Mouse (Mus musculus) heart, embryonic 16.5 days (tissue): Measurements from ENCODE around the gene Plac9b. TPM values are rescaled to one million over a fixed set of nuclear protein-coding genes. Genes with fewer than 3 reads are reported as not detected.
A peak's percentile ranks its signal among the peaks of the same experiment; 100 is the strongest.
"Not testable (repeated sequence)": the region's sequence is repeated elsewhere in the genome, so short reads cannot be mapped to it uniquely, and the experiment has no call there.

Experiments
- ATAC-seq: fragments of 200-750 bp; cut with Nextera tagmentation; replicated peaks from 2 replicates; pipeline ENCODE4 v1.8.0; 2017; ENCODE audit warnings: moderate number of reproducible peaks; ENCODE audit not compliant: insufficient read depth, low FRiP score; ENCODE audit errors: extremely low read depth
- H3K27ac ChIP-seq: fragments of 300-500 bp; sonication (generic); 2 replicates; pipeline ENCODE4 v1.5.1; 2014; ENCODE audit warnings: mild to moderate bottlenecking, low read length, control low read depth, moderate library complexity
- H3K27me3 ChIP-seq: fragments of 300-500 bp; sonication (generic); 2 replicates; pipeline ENCODE4 v1.6.1; 2014; ENCODE audit warnings: low read length, mixed read lengths; ENCODE audit not compliant: control insufficient read depth, insufficient read depth
- H3K36me3 ChIP-seq: fragments of 300-500 bp; sonication (generic); 2 replicates; pipeline ENCODE4 v1.6.1; 2014; ENCODE audit not compliant: control insufficient read depth, insufficient read depth
- H3K4me1 ChIP-seq: fragments of 300-500 bp; sonication (generic); 2 replicates; pipeline ENCODE4 v1.6.1; 2014; ENCODE audit warnings: low read length, mixed read lengths; ENCODE audit not compliant: control insufficient read depth, insufficient read depth
- H3K4me2 ChIP-seq: fragments of 300-500 bp; sonication (generic); 2 replicates; pipeline ENCODE4 v1.6.1; 2014; ENCODE audit warnings: low read depth, mild to moderate bottlenecking, control low read depth, low read length
- H3K4me3 ChIP-seq: fragments of 300-500 bp; sonication (generic); 2 replicates; pipeline ENCODE4 v1.5.1; 2014; ENCODE audit warnings: mild to moderate bottlenecking, control low read depth, low read length
- H3K9ac ChIP-seq: fragments of 300-500 bp; sonication (generic); 2 replicates; pipeline ENCODE4 v1.6.1; 2014; ENCODE audit warnings: low read length, control low read depth
- H3K9me3 ChIP-seq: fragments of 300-500 bp; sonication (generic); replicated peaks from 2 replicates; pipeline ENCODE4 v1.6.1; 2016; ENCODE audit warnings: low read length; ENCODE audit not compliant: control insufficient read depth
- WGBS: fragments of 180-500 bp; shearing (Covaris S2); extraction: QIAGEN DNeasy Blood & Tissue Kit; methylation state at CpG from one replicate; pipeline ENCODE4 v1.1.7; 2014; 5-methylcytosine and 5-hydroxymethylcytosine counted together
- polyA plus RNA-seq: library from polyadenylated mRNA; unstranded; fragments of >200 nt; fragmentation: Nextera tagmentation; extraction: Ambion mirVana; gene quantifications from 2 replicates; pipeline ENCODE4 v1.2.1, GENCODE M21; 2015

Gene Plac9b
- polyA plus RNA-seq: 15.3 and 22.4 TPM in 2 replicates

GRCm38 (mm10) chr14:26182380-26182779 lies at the start of gene Plac9b:
Gene Plac9b, minus strand, starts transcription at chr14:26182480.
- not testable (repeated sequence) for H3K27ac ChIP-seq, H3K9me3 ChIP-seq, H3K9ac ChIP-seq, H3K4me3 ChIP-seq, ATAC-seq, H3K36me3 ChIP-seq, H3K27me3 ChIP-seq, H3K4me2 ChIP-seq, H3K4me1 ChIP-seq
- no CpG with 5 or more reads among the region's 10 CpGs for WGBS

GRCm38 (mm10) chr14:26216233-26217000 lies 34.1 kb upstream of the Plac9b start:
- no CpG with 5 or more reads among the region's 5 CpGs for WGBS
- H3K27ac ChIP-seq, H3K4me2 ChIP-seq, H3K9me3 ChIP-seq, H3K9ac ChIP-seq, ATAC-seq, H3K36me3 ChIP-seq, H3K4me3 ChIP-seq, H3K4me1 ChIP-seq, H3K27me3 ChIP-seq: not testable (repeated sequence)

- ATAC-seq: peak; percentile 78
- not testable (repeated sequence) for H3K27me3 ChIP-seq, H3K36me3 ChIP-seq, H3K9me3 ChIP-seq, H3K4me1 ChIP-seq, H3K27ac ChIP-seq, H3K4me2 ChIP-seq, H3K4me3 ChIP-seq, H3K9ac ChIP-seq
- WGBS: no CpG with 5 or more reads among the region's 10 CpGs
Measured at GRCm38 (mm10) chr14:26206926-26207247, 24.6 kb upstream of the Plac9b start, which contains the start of gene Tmem254b. Gene Tmem254b, minus strand, starts transcription at chr14:26207041.

GRCm38 (mm10) chr14:26206197-26206925 lies 24.1 kb upstream of the Plac9b start:
- not testable (repeated sequence) for H3K9me3 ChIP-seq, H3K36me3 ChIP-seq, H3K27ac ChIP-seq, H3K4me1 ChIP-seq, H3K4me3 ChIP-seq, H3K4me2 ChIP-seq, H3K9ac ChIP-seq, H3K27me3 ChIP-seq
- WGBS: no CpG with 5 or more reads among the region's 44 CpGs
- peak; percentile 65 for ATAC-seq

GRCm38 (mm10) chr14:26197851-26198250 lies 15.6 kb upstream of the Plac9b start:
- not testable (repeated sequence) for H3K27ac ChIP-seq, ATAC-seq, H3K4me2 ChIP-seq, H3K4me1 ChIP-seq, H3K36me3 ChIP-seq, H3K9me3 ChIP-seq, H3K27me3 ChIP-seq, H3K4me3 ChIP-seq, H3K9ac ChIP-seq
- WGBS: no CpG with 5 or more reads among the region's 3 CpGs

GRCm38 (mm10) chr14:26188361-26188760 lies 6.1 kb upstream of the Plac9b start:
- not testable (repeated sequence) for ATAC-seq, H3K4me3 ChIP-seq, H3K27ac ChIP-seq, H3K4me2 ChIP-seq, H3K4me1 ChIP-seq, H3K36me3 ChIP-seq, H3K27me3 ChIP-seq, H3K9me3 ChIP-seq, H3K9ac ChIP-seq
- WGBS: no CpG with 5 or more reads among the region's 8 CpGs

GRCm38 (mm10) chr14:26186638-26187037 lies 4.4 kb upstream of the Plac9b start:
- H3K9me3 ChIP-seq, H3K9ac ChIP-seq, H3K4me2 ChIP-seq, H3K36me3 ChIP-seq, ATAC-seq, H3K27ac ChIP-seq, H3K4me3 ChIP-seq, H3K4me1 ChIP-seq, H3K27me3 ChIP-seq: not testable (repeated sequence)
- no CpG with 5 or more reads among the region's 9 CpGs for WGBS

GRCm38 (mm10) chr14:26181660-26182059 lies 620 bp downstream of the Plac9b start:
- H3K4me1 ChIP-seq, ATAC-seq, H3K27ac ChIP-seq, H3K9me3 ChIP-seq, H3K4me3 ChIP-seq, H3K4me2 ChIP-seq, H3K36me3 ChIP-seq, H3K27me3 ChIP-seq, H3K9ac ChIP-seq: not testable (repeated sequence)
- no CpG with 5 or more reads among the region's 10 CpGs for WGBS

GRCm38 (mm10) chr14:26175028-26175427 lies 7.3 kb downstream of the Plac9b start:
- H3K9me3 ChIP-seq, H3K4me1 ChIP-seq, H3K4me3 ChIP-seq, H3K27ac ChIP-seq, ATAC-seq, H3K27me3 ChIP-seq, H3K4me2 ChIP-seq, H3K9ac ChIP-seq, H3K36me3 ChIP-seq: not testable (repeated sequence)
- no CpG with 5 or more reads among the region's 6 CpGs for WGBS
